Mouse (Mus musculus) thymus, postnatal 10 days (tissue): Measurements from ENCODE around the gene Mboat7.

Experiments used
- DNase-seq, 2 experiments: peaks; one replicate each; pipeline ENCODE4 v3.0.0; 2021; ENCODE audit warnings: low spot score in 2 of 2

The Mboat7 gene

DNA sequence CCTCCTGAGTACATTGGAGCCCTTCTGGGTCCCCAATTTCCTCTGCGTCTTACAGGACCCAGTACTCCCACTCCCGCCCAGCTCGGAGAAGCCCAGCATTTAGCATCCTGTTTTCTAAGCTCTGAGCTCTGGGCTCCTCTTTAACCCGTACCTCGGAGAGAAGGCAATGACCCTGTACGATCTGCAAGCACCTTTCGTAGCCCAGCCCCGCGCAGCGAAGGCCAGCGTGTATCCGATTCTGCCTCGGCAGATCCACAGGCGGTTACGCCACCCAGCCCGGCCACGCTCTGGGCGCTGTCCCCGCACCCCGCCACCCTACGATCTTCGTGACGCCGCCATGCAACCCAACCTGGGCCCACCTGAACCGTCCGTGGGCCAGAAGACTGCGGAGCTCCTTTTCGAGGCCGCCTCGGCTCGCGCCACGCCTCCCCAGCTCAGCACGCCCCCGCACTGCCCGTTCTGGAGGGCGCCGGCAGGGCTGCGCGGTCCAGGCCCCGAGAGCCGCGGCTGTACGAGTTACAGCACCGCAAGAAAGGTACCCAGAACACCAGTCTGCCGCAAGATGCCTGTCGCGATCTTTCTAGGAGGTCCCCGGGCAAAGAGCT lies 839 bp downstream of the Mboat7 start, which contains the start of gene Tsen34:
Gene Tsen34, plus strand, starts transcription at position 482 of the 605 bp plus-strand sequence.
- no peak for DNase-seq

DNA sequence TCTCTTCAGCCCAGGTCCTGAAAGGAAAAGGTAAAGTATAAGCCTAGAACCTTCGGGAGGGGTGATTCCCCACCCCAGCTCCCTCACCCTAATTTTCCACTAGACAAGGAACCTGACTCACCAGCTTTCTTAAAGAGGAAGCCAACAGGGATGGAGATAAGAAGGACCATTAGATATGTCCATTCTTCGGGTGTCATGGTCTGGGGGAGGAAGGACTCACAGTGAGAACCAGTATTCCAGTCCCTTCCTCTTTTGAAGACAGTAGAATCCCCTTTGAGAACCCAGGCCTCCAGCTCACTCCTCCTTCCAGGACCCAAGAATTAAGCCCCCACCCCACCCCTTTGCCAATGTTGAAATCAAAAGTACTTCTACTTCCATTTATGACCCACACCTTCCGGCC lies 1.4 kb downstream of the Mboat7 start:
- DNase-seq = no peak

DNA sequence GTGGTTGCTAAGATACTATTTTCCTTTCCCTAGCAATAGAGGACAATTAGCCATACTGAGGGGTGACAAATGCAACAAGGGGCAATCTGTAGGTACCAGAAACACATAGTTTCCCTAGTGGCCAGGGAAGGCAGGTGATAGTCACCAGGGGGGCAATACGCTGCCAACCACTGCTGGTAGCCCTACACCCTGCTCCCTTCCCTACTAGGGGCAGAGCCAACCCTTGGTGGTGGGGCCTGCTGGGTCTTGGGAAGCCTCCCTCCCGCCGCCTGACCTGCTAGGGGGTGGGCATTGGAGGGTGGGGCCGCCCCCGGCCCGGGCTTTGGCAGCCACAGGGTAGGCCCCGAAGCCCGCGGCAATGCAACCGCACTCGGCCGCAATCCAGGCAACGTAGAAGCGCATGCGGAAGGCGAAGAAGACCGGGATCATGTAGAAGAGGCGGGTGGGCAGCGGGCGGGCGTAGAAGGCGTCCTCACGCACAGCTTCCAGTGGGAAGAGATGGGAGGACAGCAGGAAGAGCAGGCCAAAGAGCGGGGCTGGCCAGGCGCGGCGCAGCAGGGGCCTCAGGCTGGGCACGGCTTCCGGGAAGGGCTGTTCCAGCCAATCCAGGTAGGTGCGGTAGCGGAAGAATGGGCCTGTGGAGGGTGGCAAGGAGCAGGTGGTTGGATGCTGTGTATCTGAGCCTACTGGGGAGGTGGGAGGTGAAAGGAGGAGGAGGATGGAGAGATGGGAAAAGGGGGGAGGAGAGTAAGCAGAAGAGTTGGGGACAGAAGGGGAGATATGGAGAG lies 7.7 kb downstream of the Mboat7 start:
- DNase-seq = no peak

DNA sequence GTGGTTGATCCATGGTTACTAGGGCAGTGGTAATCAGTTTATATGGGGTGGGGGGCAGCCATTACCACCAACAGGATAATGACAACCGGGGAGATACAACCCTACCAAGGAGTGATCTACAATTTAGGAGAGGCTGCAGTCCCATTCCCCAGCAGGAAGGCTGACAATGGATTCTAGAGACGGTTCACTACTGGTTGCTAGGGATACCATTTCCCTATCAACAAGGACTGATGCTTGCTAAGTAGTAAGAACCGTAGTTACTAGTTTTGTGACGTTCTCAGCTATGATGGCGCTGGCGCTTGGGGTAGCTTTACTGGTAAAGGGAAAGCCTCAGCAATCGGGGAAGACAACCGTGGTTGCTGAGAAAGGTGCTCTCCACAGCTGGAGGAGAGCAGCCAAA lies 8.6 kb downstream of the Mboat7 start:
- DNase-seq = no peak

DNA sequence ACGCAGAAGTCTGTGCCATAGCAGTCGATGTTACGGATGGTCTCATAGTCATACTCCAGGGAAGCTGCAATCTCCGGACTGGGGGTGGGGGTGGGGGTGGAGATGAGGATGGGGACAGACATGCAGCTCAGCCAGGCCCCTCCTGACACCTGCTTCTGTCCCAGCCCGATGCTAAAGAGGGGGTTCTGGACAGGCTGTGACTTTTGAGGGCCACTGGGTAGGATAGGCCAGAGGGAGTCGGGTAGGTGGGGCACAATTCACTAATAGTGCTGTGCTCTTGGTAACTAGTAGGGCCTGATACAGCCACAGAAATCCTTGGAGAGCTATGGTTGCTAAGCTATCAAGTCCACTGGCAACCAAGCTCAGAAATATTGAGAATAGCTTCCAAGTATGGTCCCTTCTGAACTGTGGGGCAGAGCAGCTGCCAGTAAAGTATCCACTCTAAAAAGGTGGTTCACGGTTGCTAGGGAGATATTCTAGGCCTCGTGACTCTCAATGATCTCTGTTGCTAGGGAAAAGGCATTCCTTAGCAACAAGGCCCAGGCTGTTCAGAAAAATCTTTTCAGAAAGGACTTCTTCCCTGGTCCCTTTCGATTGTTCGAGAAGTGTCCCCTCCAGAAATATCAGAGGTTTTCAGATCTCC lies 9.3 kb downstream of the Mboat7 start:
- no peak for DNase-seq

DNA sequence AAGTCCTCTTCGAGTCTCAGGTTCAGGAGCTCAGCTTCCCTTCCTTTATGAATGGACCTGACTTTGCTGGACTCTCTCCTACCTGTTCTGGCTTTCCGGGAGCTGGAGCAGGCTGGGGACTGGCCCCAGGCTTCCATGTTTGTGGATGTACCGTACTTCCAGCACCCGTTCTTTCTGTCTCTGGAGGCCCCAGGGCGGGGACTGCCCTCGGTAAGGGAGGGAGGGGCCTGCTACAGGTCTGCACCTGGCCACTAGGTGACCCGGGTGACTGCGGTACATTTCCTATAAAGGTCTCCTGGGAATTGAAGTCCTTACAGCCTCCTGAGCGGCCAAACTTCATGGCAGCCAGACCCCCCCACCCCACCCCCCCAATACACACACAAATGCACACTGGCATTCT lies 16.0 kb downstream of the Mboat7 start, which contains the start of gene Tmc4:
Gene Tmc4, minus strand, starts transcription at position 212 of the 400 bp plus-strand sequence.
- no peak for DNase-seq

DNA sequence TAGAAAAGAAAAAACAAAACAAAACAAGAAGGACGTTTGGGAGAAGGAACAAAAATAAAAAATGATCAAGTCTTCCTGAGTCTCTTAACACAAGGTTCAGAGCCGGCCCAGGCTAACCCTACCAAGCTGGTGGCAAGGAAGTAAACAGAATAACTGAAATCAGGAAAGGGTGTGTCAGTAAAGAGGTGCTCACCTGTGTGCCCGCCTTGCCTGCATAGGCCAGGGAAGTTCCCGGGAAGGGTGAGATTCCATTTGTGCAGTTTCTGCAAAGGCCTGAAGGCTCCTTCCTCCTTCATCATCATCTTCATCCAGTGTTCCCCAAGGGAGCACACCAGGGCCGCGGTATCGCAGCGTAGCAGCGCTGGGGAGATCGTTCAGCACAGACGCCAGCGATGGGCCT lies 17.0 kb downstream of the Mboat7 start:
- DNase-seq = no peak

DNA sequence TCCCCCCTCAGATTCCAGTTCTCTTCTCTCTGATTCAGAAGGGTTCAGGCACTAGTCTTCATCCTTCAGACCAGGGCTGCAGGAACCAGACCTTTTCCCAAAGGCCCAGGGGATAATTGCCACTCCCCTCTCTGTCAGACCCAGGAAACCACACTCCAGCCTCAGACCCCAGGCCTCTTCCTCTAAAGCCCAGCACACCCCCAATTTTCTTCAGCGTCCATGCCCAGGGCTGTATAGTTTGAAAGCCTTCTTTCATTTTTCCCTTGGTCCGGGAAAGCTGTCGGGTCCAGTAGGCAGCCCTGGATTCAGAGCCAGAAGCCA lies 18.1 kb downstream of the Mboat7 start:
- DNase-seq = no peak

DNA sequence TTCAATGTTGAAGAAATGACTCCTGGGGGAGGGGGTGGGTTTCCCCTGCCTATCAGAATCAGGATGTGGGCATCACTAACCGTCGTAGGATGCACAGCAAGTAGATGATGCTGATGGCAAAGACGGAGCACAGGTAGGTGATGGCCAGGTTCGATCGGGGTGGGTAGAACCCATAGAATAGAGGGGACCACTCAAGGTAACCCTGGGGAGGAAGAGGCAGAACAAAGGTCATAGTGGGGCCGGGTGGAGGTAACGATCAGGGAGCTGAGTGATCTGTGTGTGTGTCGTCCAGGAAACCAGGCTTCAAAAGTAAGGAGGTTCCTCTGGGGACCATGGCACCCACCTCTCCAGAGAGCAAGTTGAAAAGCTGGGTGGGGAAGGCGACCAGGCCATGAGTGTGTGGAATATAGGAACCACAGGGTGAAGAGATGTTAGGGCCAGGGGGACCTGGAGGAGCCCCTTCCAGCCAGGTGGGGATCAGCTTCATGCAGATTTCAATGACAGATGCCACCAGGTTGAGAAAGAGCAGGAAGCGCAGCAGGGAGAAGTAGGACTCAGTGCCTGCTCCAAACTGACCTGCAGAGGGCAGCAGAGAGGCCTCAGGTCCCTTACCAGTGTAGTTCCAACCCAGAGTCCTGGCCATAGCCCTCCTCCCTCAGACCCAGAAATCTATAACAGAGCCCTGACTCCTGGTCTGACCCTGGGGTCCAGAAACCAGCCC lies 18.7 kb downstream of the Mboat7 start:
- DNase-seq = peak; percentile 64 to 89

DNA sequence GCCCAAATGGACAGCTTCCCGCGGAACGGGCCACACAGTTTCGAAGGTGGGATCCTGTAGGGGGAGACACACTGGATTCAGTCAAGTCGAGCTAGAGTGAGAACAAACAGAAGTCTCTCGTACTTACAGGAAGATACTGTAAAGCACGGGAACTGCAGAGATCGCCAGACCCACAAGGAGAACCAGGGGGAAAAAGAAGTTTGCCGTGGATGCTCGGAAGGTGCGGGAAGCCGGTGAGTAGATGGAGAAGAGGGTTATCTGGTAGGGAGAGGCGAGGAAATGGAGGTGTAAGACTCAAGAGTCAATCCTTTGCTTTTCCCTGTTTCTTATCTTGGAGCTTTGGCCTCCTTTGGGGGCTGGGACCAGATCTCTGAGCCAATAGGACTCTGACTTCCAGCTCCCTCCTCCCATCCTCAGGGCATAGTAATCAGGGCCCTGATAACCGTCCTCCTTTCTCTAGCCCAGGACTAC lies 26.4 kb downstream of the Mboat7 start:
- DNase-seq = no peak

DNA sequence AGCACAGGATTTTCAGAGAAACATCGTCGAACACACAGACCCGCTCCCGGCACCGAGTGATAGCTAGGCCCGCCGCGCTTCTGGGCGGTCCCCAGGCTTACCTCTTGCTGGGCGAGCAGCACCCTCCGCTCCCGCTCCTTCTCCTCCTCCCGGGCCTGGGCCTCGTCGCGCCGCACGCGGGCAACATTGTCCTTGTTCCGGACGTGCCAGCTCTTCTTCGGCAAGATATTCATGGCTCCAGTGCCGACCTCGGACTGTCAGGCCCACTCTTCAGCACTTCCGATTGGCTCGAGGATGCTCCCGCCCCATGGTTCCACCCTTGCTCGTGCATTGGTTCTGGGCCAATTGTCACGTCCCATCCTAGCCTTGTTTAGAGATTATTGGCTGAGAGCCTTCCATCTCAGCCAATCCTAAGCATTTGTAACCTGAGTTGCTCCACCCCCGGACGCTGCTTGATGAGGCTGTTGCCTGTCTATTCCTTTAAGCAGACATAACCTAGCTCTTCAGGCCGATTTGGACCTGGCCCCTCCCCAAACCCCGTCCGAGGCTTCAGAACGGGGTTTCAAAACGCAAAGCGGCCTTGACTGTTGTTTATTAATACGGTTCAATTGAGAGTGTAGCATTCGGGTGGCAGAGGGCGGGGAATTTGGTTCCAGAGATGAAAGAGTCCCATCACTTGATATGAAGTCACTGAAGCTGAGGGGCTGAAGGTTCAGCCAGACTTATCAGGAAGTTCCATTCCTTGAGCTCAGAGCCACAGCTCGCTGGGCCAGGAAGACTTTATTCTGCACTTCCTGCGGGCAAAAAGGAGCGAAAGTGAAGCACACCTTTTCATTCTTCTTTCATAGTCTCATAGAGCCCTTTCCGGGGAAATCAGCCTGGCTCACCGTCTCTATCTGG lies 27.9 kb downstream of the Mboat7 start, which contains the start of gene Leng1:
Gene Leng1, minus strand, starts transcription at position 626 of the 900 bp plus-strand sequence.
- DNase-seq = peak; percentile 85 to 88

DNA sequence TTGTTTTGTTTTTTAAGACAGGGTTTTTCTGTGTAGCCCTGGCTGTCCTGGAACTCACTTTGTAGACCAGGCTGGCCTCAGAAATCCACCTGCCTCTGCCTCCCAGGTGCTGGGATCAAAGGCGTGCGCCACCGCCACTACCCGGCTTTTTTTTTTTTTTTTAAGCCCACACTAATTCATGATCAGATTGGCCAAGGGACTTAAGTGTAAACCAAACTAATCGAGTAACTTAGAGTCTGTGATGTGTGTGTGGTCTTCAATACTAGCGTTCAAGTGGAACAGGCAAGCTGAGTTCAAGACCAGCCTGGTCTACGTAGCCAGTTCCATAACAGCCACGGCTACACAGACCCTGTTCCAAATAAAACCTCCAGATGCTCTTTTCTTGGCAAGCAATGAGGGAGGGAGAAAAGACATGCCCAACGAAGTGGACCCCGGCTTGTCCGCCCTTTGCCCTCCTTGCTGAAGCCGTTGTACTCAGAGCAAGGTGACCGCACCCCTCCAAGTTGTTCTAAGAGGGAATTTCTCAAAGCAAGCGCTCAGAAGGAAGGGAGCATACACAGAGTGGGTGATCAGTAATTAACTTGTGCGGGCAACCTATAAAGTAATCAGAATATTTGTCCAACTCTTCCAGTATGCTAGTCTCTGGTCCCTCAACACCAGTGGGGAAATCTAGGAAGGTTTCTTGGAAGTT lies 28.7 kb downstream of the Mboat7 start:
- no peak for DNase-seq

DNA sequence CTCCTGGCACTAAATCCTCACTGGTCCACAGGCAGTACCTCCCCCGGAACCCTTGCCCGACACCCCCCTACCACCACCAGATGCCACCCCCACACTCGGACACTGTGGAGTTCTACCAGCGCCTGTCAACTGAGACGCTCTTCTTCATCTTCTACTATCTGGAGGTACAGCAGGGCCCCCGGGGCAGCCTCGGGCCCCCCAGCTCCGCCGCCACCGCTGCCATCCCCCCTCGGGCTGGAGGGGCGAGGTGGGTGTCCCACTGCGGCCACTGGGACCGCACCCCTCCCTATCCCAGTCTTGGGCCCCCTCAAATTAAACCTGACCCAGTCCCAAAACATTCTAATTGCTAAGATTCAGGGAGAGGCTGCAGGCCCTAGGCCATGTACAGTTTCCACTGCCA lies 34.7 kb downstream of the Mboat7 start:
- DNase-seq = no peak

DNA sequence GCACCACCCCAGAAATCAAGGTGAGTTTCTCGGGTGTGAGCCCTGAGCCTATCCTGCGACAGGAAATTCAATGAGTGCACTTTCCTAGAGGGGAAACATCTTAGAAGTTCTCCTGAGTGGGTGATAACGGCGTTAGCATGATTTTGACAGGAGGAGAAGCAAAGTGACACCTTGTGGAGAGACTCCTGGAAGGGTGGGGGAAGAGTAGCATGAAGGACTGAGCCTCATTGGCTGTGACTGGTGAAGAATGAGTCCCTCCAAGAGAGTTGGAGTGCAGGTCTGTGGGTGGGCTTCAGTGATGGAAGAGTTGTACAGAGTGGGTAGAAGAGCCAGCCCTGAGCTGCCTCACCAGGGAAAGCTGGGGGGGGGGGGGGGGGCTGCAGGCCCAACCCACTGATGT lies 36.4 kb downstream of the Mboat7 start:
- DNase-seq = no peak

DNA sequence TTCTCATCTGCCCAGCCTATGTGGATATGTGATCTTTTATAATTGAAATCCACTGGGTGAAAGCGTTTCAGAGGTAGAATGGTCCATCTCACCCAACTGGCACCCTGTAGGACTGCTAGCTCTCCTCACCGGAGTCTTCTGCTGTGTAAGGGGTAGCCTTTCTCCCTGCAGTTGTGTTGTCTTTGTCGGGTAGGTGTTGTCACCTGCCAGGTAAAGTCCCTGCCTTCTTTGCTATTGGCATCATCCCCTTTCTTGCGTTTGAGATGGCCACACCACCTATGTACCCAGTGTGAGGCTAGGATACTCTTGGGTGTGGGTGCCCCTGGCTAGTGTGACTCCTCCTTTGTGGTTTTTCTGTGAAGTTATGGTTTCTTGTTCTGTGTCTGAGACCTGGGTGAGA lies 46.7 kb downstream of the Mboat7 start:
- DNase-seq = no peak

DNA sequence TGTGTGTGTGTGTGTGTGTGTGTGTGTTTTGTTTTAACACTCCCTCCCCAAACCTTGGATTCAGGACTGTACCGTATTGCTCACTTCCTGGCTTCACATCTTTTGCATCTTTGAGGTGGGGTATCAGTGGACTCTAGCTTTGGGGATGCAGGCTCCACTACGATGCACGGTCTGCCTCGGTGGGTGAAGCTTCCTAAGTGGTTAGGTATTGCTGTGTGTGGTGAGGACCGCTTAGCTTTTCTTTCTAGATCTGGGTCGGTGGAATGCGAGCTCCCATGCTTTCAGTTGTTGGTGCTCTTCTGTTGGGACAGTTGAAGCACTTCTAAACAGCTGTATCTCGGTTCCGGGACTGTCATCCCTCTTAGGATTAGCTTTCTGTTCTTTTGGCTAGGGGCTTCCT lies 47.1 kb downstream of the Mboat7 start:
- no peak for DNase-seq

DNA sequence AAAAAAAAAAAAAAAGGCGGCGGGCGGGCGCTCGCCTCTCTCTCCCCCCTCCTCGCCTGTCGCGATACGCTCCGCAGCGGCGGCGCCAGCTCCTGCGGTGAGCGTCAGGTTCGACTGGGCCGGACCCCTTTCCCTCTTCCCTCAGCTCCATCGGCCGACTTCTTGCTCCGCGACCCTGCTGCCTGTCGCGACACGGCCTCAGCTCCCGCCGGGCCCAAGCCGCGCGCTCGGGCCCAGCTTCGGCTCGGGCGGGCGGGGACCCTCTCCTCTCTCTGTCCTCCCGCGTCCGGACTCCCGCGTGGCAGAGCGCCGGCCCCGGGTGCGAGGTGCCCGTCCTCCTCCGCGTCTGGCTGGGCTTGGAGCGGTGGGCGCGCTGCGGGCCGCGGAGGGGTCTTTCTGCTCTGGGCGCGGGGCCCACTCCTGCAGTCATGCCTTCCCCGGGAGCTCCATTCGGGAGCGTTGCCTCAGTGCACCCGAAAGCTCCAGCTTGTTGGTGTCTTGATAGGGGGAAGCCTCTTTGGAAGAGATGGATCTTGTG lies 47.8 kb downstream of the Mboat7 start:
- no peak for DNase-seq

DNA sequence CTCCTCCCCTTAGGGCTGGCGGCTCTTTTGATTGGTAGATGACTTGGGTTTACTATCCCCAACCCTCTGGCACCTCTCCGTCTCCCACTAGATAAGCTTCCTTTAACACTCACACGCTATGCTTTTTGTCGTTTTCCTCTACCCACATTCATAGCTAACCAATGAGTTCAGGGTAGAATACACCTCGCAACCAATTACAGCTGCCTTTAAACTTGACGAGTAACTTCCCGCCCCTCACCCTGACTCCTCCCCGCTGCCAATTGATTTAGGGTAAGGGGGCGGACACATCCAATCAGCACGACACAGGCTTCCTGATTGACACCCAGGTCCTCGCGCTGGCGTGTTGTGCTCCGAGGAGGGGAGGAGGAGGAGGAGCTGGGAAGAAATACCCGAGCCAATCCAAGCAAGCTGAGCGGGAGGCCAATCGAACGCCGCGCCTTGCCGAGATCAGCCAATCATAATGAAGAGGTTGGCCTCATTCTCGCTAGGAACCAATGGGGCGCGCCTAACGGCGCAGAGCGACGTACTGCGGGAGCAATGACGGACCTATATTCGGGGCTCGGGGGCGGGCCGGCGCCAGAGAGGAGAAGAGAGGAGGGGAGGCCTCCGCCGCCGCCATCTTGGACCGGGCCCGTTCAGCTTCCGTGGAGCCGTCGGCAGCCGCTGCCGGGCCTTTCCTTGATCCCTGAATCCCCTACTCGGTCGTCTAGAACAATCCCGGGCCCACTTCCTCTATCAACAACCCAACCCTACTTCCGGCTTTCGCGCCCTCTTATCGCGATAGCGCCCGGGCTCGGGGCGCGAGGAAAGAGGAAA lies 48.4 kb downstream of the Mboat7 start, which contains the start of gene Cnot3:
Gene Cnot3, plus strand, starts transcription at position 597 of the 816 bp plus-strand sequence.
- peak; percentile 95 to 99 for DNase-seq

DNA sequence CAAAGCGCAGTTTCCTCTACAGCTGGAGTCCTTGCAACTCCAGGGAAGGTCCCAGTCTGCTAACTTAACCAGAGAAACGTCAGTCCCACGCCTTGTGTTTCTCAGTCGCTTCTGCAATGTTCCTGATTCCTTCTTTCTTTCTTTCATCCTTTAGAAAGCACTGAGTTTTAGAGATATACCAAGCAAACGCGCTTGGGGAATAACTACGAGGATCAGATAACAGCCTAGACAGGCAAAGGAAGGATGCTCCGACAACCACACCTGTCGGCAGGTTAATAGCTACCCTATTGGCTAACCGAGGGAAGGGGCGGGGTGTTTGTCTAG lies 49.0 kb downstream of the Mboat7 start:
- peak in 1 of 2 experiments; percentile 92 for DNase-seq
